Mouse (Mus musculus): ENCODE measurements around the gene Cyp26a1. TPM values are rescaled to one million over a fixed set of nuclear protein-coding genes. Genes with fewer than 3 reads are reported as not detected.

The Cyp26a1 gene
- polyA plus RNA-seq, 1 experiment from 2014 or later = 2.2 TPM

- H3K9me3 ChIP-seq (replicated peaks; ENCODE audit: control insufficient read depth, low read length) = no peaks in the 10 kb centered on the region
- H3K9ac ChIP-seq (ENCODE audit: low read length) = no peak overlapping the region
- 59% methylated on average over 12 of the region's 12 CpGs for WGBS
- H3K27ac ChIP-seq (ENCODE audit: low read length) = no peak overlapping the region
- no peaks in the 10 kb centered on the region for H3K36me3 ChIP-seq (ENCODE audit: control insufficient read depth, insufficient read depth)
- H3K4me1 ChIP-seq (ENCODE audit: control insufficient read depth, insufficient read depth, low read length) = no peaks in the 10 kb centered on the region
- no peak for ATAC-seq (replicated peaks; ENCODE audit: extremely low read depth, insufficient read depth, low FRiP score)
- H3K27me3 ChIP-seq (ENCODE audit: control insufficient read depth, insufficient read depth, low read length) = no peaks in the 10 kb centered on the region
- no peak overlapping the region for H3K4me3 ChIP-seq (ENCODE audit: low read length)
- no peak overlapping the region for H3K4me2 ChIP-seq (ENCODE audit: low read depth, low read length)
Measured at GRCm38 (mm10) chr19:37673393-37673792, 24.2 kb upstream of the Cyp26a1 start.

GRCm38 (mm10) chr19:37685281-37685680 is 12.3 kb upstream of the Cyp26a1 start, which contains the start of gene Cyp26c1:
Cyp26c1 (plus strand) TSS chr19:37685581.
- Histone ChIP-seq H3K4me2 (ENCODE audit: low read depth, low read length) (no peak within 1 kb of the TSS), H3K9ac (ENCODE audit: low read length) (no peak within 1 kb of the TSS), H3K9me3 (replicated peaks; ENCODE audit: control insufficient read depth, low read length) (no peaks in the 10 kb centered on the region), H3K4me1 (ENCODE audit: control insufficient read depth, insufficient read depth, low read length) (peaks cover 5% of the 10 kb centered on the region; the same call in 1 of the 2 replicates), H3K36me3 (ENCODE audit: control insufficient read depth, insufficient read depth) (no peaks in the 10 kb centered on the region), H3K27ac (ENCODE audit: low read length) (no peak within 1 kb of the TSS), H3K4me3 (ENCODE audit: low read length) (no peak within 1 kb of the TSS), H3K27me3 (ENCODE audit: control insufficient read depth, insufficient read depth, low read length) (peaks cover 67% of the 10 kb centered on the region)
- ATAC-seq (replicated peaks; ENCODE audit: extremely low read depth, insufficient read depth, low FRiP score) = no peak
- 29% methylated on average over 6 of the region's 6 CpGs for WGBS

GRCm38 (mm10) chr19:37686347-37686746 is 11.3 kb upstream of the Cyp26a1 start:
- no peaks in the 10 kb centered on the region for H3K36me3 ChIP-seq (ENCODE audit: control insufficient read depth, insufficient read depth)
- no peak overlapping the region for H3K4me2 ChIP-seq (ENCODE audit: low read depth, low read length)
- H3K27ac ChIP-seq (ENCODE audit: low read length) = no peak overlapping the region
- peaks cover 5% of the 10 kb centered on the region; the same call in 1 of the 2 replicates for H3K4me1 ChIP-seq (ENCODE audit: control insufficient read depth, insufficient read depth, low read length)
- H3K27me3 ChIP-seq (ENCODE audit: control insufficient read depth, insufficient read depth, low read length) = peaks cover 77% of the 10 kb centered on the region
- no peaks in the 10 kb centered on the region for H3K9me3 ChIP-seq (replicated peaks; ENCODE audit: control insufficient read depth, low read length)
- 25% methylated on average over 23 of the region's 23 CpGs for WGBS
- ATAC-seq (replicated peaks; ENCODE audit: extremely low read depth, insufficient read depth, low FRiP score) = no peak
- H3K9ac ChIP-seq (ENCODE audit: low read length) = no peak overlapping the region
- no peak overlapping the region for H3K4me3 ChIP-seq (ENCODE audit: low read length)

GRCm38 (mm10) chr19:37686941-37687850 is 10.4 kb upstream of the Cyp26a1 start:
- Histone ChIP-seq H3K4me2 (ENCODE audit: low read depth, low read length) (no peak overlapping the region), H3K27me3 (ENCODE audit: control insufficient read depth, insufficient read depth, low read length) (peaks cover 86% of the 10 kb centered on the region), H3K4me3 (ENCODE audit: low read length) (no peak overlapping the region), H3K9me3 (replicated peaks; ENCODE audit: control insufficient read depth, low read length) (no peaks in the 10 kb centered on the region), H3K4me1 (ENCODE audit: control insufficient read depth, insufficient read depth, low read length) (peaks cover 5% of the 10 kb centered on the region; the same call in 1 of the 2 replicates), H3K9ac (ENCODE audit: low read length) (no peak overlapping the region), H3K36me3 (ENCODE audit: control insufficient read depth, insufficient read depth) (no peaks in the 10 kb centered on the region), H3K27ac (ENCODE audit: low read length) (no peak overlapping the region)
- peak; percentile 28 for ATAC-seq (replicated peaks; ENCODE audit: extremely low read depth, insufficient read depth, low FRiP score)
- WGBS = 12% methylated on average over 62 of the region's 62 CpGs

- WGBS = 57% methylated on average over 5 of the region's 5 CpGs
- no peak overlapping the region for H3K27ac ChIP-seq (ENCODE audit: low read length)
- no peaks in the 10 kb centered on the region for H3K36me3 ChIP-seq (ENCODE audit: control insufficient read depth, insufficient read depth)
- H3K9me3 ChIP-seq (replicated peaks; ENCODE audit: control insufficient read depth, low read length) = no peaks in the 10 kb centered on the region
- H3K27me3 ChIP-seq (ENCODE audit: control insufficient read depth, insufficient read depth, low read length) = peaks cover 99% of the 10 kb centered on the region
- no peak overlapping the region for H3K4me3 ChIP-seq (ENCODE audit: low read length)
- ATAC-seq (replicated peaks; ENCODE audit: extremely low read depth, insufficient read depth, low FRiP score) = no peak
- peaks cover 9% of the 10 kb centered on the region for H3K4me1 ChIP-seq (ENCODE audit: control insufficient read depth, insufficient read depth, low read length)
- no peak overlapping the region for H3K4me2 ChIP-seq (ENCODE audit: low read depth, low read length)
- no peak overlapping the region for H3K9ac ChIP-seq (ENCODE audit: low read length)
Measured at GRCm38 (mm10) chr19:37689478-37689877, 8.1 kb upstream of the Cyp26a1 start.

GRCm38 (mm10) chr19:37690716-37691115 is 6.9 kb upstream of the Cyp26a1 start:
- Histone ChIP-seq H3K9ac (ENCODE audit: low read length) (no peak overlapping the region), H3K4me2 (ENCODE audit: low read depth, low read length) (peak overlapping the region; percentile 3; the same call in 1 of the 2 replicates), H3K27me3 (ENCODE audit: control insufficient read depth, insufficient read depth, low read length) (peaks cover 99% of the 10 kb centered on the region), H3K4me3 (ENCODE audit: low read length) (no peak overlapping the region), H3K9me3 (replicated peaks; ENCODE audit: control insufficient read depth, low read length) (no peaks in the 10 kb centered on the region), H3K36me3 (ENCODE audit: control insufficient read depth, insufficient read depth) (no peaks in the 10 kb centered on the region), H3K27ac (ENCODE audit: low read length) (no peak overlapping the region), H3K4me1 (ENCODE audit: control insufficient read depth, insufficient read depth, low read length) (peaks cover 9% of the 10 kb centered on the region)
- whole genome bisulfite sequencing = 11% methylated on average over 29 of the region's 29 CpGs
- no peak for ATAC-seq (replicated peaks; ENCODE audit: extremely low read depth, insufficient read depth, low FRiP score)

GRCm38 (mm10) chr19:37692879-37693278 is 4.7 kb upstream of the Cyp26a1 start:
- H3K27ac ChIP-seq (ENCODE audit: low read length) = no peak overlapping the region
- peaks cover 18% of the 10 kb centered on the region for H3K4me1 ChIP-seq (ENCODE audit: control insufficient read depth, insufficient read depth, low read length)
- no peaks in the 10 kb centered on the region for H3K9me3 ChIP-seq (replicated peaks; ENCODE audit: control insufficient read depth, low read length)
- H3K4me2 ChIP-seq (ENCODE audit: low read depth, low read length) = peak overlapping the region; percentile 75
- H3K9ac ChIP-seq (ENCODE audit: low read length) = no peak overlapping the region
- 3% methylated on average over 40 of the region's 40 CpGs for WGBS
- no peak for ATAC-seq (replicated peaks; ENCODE audit: extremely low read depth, insufficient read depth, low FRiP score)
- peaks cover 99% of the 10 kb centered on the region for H3K27me3 ChIP-seq (ENCODE audit: control insufficient read depth, insufficient read depth, low read length)
- peak overlapping the region; percentile 55 for H3K4me3 ChIP-seq (ENCODE audit: low read length)
- no peaks in the 10 kb centered on the region for H3K36me3 ChIP-seq (ENCODE audit: control insufficient read depth, insufficient read depth)

GRCm38 (mm10) chr19:37695146-37695545 is 2.5 kb upstream of the Cyp26a1 start:
- H3K4me1 ChIP-seq (ENCODE audit: control insufficient read depth, insufficient read depth, low read length) = peaks cover 29% of the 10 kb centered on the region
- 57% methylated on average over 13 of the region's 13 CpGs for WGBS
- no peak for ATAC-seq (replicated peaks; ENCODE audit: extremely low read depth, insufficient read depth, low FRiP score)

More at GRCm38 (mm10) chr19:37695146-37695545, 2.5 kb upstream of the Cyp26a1 start:
- peaks cover 99% of the 10 kb centered on the region for H3K27me3 ChIP-seq (ENCODE audit: control insufficient read depth, insufficient read depth, low read length)
- no peaks in the 10 kb centered on the region for H3K9me3 ChIP-seq (replicated peaks; ENCODE audit: control insufficient read depth, low read length)
- H3K27ac ChIP-seq (ENCODE audit: low read length) = no peak overlapping the region
- no peak overlapping the region for H3K9ac ChIP-seq (ENCODE audit: low read length)
- no peak overlapping the region for H3K4me3 ChIP-seq (ENCODE audit: low read length)
- no peak overlapping the region for H3K4me2 ChIP-seq (ENCODE audit: low read depth, low read length)
- H3K36me3 ChIP-seq (ENCODE audit: control insufficient read depth, insufficient read depth) = no peaks in the 10 kb centered on the region

Measured in heart, embryonic 16.5 days (tissue).